Mouse (Mus musculus): ENCODE measurements at regions not wholly inside any gene's neighbourhood (a gene's known extent, or its start where the extent isn't known, plus 50 kb on each side); places are given as distances from the start of the nearest gene placed in this dataset.

GRCm38 (mm10) chr16:29991876-29992380 lies 72.3 kb upstream of the Hes1 start:
- no peak for DNase-seq (ENCODE audit: low spot score)

- no peak for DNase-seq (ENCODE audit: low spot score)
Measured at GRCm38 (mm10) chr16:29993111-29993510, 71.1 kb upstream of the Hes1 start.

- no peak for DNase-seq (ENCODE audit: low spot score)
Measured at GRCm38 (mm10) chr16:29993535-29993934, 70.6 kb upstream of the Hes1 start.

DNA sequence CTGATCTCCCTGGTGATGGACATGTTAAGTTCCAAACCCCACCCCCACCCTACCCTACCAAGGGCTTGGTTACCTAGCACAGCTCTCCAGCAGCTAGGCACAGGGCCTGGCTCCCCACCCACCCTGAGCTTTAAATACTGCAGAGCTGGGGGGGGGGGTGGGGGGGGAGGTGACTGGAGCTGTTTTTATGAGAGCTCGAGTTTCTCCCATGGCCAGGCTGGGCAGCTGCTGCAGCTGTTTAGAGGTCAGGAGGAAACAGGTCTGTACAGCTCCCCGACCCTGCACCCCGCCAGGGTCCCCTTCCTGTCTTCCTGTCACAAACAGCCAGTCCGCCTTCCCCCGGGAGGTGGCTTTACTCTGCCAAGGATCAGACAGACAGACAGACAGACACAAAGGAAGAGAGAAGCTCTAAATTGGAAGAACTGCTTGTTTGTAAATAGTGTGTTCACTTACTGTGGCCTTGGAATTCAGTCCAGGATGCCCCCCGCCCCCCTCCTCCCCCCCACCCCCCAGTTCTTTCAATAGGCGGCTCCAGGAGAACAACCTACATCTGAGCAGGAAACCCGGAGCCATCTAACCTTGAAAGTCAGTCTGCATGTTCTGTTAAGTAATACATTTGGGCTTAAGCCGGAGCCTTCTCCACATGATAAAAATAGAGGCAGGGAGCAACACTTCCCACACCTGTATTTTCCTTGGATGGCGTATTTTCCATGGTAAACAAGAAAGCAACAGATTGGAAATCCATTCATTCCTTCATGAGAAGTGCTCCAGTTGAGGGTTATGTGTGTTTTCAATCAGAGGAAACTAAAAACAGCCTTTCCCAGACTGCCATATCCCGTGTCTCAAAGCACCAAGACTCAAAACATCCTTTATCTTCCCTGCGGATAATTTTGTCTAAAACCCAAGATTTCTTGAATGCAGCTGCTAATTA lies 67.8 kb upstream of the Hes1 start:
- DNase-seq (ENCODE audit: low spot score), result no peak

GRCm38 (mm10) chr16:30000166-30000565 lies 64.0 kb upstream of the Hes1 start:
- no peak for DNase-seq (ENCODE audit: low spot score)

GRCm38 (mm10) chr16:30005124-30005523 lies 59.1 kb upstream of the Hes1 start:
- no peak for DNase-seq (ENCODE audit: low spot score)

GRCm38 (mm10) chr16:30006826-30007225 lies 57.4 kb upstream of the Hes1 start:
- DNase-seq (ENCODE audit: low spot score), result no peak

DNA sequence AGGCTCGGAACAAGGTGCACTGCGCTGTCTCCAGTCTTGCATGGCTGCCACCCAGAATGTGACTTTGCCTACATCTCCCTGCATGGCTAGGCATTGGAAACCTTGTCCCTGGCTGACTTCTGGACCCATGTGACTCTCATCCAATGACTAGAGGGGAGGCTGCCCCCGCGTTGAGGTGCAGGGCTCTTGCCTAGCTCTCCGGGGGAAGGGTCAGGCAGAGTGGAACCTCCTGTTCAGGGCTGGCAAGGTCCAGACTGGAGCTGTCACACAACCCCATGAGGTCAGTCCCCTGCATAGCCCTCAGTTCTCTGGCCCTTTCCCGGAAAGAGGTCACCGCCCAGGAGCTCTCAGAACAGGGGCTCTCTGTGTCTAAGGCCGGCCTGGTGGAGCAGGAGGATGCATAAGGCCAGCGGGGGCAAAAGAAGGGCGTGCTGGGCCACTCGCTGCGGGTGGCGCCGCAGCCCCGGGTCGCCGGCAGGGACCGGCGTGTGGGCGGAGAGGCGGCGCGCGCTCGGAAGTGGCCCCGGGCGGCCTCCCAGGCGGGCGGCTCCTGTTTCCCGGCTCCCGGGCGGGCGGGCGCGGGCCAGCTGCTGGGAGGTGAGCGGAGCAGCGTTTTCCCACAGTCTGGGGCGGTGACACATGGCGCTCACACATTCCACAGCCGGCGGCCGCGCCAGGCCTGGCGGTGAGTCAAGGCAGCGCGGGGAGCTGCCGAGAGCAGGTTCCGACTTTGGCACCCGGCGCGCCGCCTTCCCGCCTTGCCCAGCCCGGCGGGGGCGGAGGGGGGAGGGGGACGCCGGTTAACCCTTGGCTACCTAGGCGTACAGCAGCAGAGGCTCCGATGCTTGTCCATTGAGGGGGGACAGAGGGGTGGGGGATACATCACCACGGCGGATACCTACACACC lies 55.5 kb upstream of the Hes1 start:
- DNase-seq (ENCODE audit: low spot score), result peak; percentile 86

GRCm38 (mm10) chr16:30009521-30010186 lies 54.5 kb upstream of the Hes1 start:
- DNase-seq (ENCODE audit: low spot score), result no peak

- DNase-seq (ENCODE audit: low spot score), result no peak
Measured at GRCm38 (mm10) chr16:30013123-30013522, 51.1 kb upstream of the Hes1 start.

DNA sequence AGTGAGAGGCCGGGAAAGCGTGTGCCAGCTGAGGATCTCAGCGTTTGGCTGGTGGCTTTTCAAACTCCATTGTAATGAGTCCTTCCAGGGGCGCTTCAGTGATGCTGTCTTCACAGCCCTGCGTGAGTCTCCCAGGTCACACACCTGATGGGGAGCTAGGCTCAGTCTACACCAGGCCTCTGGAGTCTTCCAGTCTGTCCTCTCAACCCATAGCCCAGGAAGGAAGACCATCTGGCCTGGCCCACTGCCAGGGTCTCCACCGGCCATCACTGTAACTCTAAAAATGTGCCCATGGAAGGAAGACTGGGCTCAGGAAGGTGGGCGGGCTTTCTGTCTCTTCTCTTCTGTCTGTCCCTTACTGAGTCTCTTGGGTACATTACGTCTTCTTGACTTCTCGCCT lies 50.2 kb upstream of the Hes1 start:
- DNase-seq (ENCODE audit: low spot score), result no peak

All from urinary bladder, adult 2 months (tissue).